Mouse (Mus musculus) lung, postnatal 0 days (tissue): ENCODE results near the gene Gfod1.

ENCODE experiments used
- CTCF ChIP-seq: IDR thresholded peaks from 2 replicates; pipeline ENCODE4 v1.5.1; 2016; ENCODE audit warnings: antibody characterized with exemption, mild to moderate bottlenecking
- EP300 ChIP-seq: IDR thresholded peaks from 2 replicates; pipeline ENCODE4 v1.6.1; 2016; ENCODE audit warnings: antibody characterized with exemption, mild to moderate bottlenecking, control low read depth

DNA sequence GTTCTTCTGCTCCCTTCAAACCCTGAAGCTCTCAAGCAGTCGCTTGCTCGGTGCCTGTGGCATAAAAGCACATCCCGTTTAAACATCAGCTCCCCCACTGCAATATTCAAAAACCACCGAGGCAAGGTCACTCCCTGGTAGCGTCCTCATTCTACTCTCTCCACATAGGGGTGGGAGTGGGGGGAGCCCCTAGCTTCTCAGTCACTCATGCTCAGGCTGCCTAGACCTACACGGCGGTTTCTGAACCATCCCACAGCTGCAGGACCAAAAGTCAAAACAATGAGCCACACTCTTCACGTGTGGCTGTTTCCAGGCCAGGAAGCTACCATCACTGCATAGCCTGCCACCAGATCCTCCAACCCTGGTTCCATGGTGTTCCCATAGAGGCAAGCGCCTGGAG lies 53.9 kb downstream of the Gfod1 start:
- TF ChIP-seq CTCF, result no peak
- no peak for TF ChIP-seq EP300
